Mouse (Mus musculus) urinary bladder, postnatal 14 days (tissue): Measurements from ENCODE around the gene Cpt1a.
A peak's percentile ranks its signal among the peaks of the same experiment; 100 is the strongest.

Experiments
- DNase-seq: peaks from one replicate; pipeline ENCODE4 v3.0.0; 2021; ENCODE audit warnings: low spot score

Cpt1a gene

DNA sequence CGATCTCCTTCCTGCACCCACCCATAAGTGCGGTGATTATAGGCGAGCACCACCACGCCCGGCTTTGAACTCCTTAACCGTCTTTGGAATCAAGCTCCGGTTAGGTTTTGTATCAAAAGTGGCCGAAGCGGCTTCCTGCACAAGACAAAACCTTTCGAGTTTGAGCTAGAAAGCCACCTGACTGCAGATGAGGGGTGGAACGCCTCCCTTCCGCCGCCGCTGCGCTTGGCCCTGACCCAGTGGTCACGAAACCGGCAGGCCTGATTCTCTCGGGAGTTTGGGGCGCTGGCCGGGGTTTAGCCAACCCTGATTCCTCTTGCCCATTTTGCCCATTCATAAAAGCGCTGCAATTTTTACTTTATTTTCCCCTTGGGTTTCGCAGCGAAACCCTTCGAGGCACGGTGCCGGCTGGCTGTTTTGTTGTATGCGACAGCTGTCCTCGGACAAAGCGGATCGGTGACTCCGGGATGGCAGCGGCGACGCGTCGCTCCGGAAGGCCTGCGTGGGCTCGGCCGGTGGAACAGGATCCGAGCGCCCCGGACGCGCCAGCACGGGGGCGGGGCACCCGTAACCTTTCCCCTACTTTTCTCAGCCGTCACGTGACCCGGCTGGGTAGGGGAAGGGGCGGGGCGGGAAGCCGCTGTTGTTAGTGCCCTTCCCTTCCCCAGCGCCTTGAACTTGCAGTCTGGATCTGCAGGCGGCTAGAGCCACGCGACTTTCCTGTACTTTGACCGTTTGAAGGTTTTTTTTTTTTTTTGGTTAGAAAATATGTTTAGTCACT, 3.0 kb downstream of the Cpt1a start:
- DNase-seq = peak; percentile 95

DNA sequence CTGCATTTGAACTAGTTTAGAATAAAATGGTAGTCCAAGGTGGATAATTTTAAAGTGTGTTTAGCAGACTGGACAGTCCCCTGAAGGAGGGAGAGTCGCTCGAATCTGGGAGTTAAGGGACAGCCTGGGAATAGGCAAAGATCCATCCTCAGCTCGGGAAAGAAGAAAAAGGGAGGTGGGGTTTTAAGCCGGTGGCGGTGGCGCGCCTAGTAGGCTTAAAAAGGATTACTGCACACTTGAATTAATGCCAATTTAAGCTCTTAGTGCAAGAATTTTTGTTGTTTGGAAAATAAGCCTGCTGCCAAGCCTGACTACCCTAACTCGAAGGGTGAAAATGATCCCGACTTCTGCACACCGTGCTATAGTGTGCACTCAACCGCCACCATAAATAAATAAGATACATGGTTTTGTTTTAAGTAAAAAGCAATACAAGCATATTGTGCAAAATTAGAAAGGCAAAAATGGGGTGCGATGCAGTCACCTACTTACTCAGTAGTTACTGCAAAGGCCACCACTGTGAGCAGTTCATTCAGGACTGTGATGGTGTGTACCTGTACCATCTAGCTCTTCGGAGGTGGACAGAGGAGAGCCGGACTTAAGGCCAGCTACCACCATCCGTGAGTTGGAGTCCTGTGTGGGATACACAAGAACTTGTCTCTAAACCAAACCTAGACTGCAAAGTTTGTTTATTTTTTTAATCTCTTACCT, 3.8 kb downstream of the Cpt1a start:
- DNase-seq = no peak

DNA sequence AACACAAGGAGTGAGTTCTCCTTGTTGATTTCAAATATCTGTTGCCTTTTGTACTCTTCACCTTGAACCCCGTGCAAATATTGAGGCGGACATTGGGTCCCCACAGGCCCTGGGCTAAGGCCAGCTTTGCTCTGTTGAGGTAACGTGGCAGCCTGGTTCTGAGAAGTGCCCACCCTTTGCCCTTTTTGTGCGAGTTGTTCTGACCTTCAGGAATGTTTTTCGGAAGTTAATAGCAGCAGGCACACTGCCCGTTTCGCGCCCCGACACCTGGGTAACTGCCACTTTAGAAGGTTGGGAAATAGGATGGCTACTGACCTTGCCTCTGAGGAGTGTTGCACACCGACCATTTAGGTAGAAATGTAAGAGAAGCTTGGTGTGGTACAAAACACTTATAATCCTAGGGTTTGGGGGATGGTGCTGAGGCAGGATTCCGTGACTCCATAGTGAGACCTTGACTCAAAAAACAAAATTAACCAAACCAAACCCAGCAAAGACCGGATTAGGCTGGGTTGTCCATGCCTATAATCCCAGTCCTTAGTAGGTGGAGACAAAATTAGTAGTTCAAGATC, 4.4 kb downstream of the Cpt1a start:
- no peak for DNase-seq

DNA sequence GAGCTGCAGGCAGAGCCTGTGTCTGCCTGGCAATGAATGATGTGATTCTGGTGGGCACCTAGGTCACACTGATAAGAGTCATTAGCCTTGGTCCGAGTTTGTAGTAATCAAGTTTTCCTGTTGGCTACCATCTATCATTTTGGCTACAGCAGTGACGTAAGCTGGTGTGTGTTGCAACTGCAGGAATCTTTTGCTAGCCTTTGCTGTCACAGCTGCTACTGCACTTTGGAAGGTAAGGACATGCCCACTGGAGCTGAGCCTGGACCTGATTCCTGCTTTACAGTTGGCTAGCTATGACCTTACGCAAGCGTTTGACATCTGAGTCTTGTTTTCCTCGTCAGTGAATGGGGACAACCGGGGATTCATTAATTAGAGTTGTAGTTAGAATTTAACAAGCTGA, 11.1 kb downstream of the Cpt1a start:
- DNase-seq = no peak

DNA sequence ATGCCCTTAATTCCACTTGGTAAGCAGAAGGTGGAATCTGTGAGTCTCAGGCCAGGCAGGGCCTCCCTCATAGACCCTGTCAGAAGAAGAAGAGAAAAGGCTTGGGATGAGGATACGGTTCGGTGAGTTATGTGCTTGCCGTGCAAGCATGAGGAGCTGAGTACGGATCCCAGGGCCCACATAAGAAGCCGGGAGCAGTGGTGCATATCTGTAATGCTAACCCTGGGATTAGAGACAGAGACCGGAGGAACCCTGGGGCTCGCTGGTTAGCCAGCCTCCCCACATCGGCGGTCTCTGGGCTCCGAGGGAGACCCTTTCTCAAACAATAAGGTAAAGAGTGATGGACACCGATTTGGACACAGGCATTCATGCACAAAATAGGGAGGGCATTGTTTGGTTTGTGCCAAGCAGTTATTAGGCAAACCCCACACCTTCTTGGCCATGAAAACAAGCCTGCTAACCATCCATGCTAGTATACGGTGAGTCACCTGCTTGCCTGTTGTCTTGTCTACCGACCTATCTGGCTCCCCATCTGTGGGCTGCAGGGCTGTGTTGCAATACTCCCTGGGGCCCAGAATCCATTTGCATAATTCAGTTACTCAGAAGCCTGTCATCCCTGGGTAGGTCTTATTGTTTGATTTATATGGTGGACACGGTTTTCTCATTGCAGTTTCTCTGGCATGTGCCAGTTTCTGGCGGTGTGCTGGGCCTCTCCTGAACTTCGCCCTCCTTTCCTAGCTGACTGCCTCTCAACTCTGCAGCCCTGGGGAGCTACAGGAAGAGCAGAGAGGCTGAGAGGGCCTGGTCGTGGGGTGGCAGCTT, 11.8 kb downstream of the Cpt1a start:
- peak; percentile 76 for DNase-seq

DNA sequence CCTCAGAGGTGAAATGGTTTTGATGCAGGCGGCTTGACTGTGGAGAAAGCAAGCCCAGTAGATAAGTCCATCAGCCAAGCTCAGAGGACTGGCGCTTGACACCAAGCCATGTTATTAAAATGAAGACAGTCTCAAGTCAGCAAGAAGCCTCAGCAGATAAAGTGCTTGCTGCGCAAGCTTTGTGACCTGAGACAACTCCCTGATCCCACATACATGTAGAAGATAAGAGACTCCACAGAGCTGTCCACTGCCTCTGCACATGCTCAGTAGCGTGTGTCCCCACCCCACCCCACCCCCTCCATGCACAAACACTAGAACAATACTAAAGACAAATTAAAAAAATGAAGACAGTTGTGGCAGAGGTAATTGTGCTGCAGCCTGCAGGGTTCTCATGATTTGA, 12.4 kb downstream of the Cpt1a start:
- no peak for DNase-seq

DNA sequence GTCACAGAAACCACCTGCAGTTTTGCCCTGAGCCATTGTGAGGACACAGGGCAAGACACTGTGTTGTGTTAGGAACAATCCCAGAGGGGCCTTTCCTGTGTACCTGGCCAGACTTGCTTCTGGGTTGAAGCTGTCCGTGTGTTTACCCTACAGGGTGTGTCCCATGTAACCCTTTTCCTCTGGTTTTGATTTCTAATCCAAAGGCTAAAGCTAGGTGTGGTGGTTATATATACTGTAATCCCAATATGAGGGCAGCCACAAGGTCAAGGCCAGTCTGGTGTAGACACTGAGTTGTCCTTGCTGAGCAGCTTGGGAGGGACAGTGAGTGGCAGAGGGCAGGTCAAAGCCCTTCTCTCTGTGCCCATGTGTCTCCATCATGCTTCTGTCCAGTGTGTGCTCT, 13.8 kb downstream of the Cpt1a start:
- no peak for DNase-seq

DNA sequence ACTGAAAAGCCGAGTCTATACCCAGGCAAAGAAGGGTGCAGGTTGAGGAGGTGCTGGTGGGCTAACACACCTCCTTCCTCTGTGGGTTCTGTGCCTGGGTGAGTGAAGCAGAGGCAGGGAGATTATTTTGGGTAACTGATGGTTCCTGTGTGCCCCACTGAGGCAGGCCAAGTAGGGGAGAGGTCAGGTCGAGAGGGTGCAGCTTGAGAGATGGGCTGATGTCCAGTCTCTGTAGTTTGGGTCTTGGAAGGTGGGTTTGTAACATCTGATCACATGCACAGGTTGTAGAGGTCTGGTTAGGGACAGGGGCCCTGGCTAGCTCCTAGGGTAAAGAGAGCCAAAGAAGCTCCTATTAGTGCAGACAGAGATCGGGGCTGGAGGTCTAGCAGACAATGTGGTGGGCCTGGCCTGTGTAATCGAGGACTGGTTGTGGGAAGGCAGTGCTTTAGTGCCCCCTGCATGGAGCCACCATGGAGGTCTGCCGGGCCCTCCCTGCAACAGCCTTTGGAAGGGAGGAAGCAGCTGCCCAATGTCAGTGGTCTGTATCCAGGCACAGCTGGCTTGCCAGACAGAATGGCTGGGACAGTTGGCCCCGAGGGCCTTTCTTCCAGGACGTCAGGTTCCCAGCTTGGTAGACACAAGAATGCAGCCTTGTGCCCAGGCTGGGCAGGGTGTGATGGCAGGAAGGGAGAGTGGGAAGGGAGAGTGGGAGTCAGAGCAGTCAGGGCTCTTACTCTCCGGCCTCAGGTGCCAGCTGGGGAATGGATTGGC, 14.5 kb downstream of the Cpt1a start:
- DNase-seq = no peak

DNA sequence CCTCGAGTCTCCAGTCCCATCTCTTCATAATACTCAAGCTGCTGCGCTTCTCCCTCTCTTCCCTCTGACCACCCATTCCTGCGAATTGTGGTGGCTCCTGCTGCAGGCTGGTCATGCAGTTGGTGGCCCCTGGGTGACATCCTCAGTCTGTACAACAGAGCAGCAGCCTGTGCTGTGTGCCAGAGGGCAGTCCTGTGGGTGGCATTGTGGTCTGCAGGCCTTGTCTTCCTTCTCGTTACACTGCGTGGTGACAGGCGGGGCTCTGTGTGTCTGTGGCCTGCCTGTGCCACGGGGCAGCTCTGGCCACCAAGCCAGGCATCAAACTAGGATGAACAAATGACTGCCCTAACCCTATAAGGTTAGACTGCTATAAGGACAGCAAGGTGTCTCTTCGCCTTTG, 17.1 kb downstream of the Cpt1a start:
- no peak for DNase-seq

DNA sequence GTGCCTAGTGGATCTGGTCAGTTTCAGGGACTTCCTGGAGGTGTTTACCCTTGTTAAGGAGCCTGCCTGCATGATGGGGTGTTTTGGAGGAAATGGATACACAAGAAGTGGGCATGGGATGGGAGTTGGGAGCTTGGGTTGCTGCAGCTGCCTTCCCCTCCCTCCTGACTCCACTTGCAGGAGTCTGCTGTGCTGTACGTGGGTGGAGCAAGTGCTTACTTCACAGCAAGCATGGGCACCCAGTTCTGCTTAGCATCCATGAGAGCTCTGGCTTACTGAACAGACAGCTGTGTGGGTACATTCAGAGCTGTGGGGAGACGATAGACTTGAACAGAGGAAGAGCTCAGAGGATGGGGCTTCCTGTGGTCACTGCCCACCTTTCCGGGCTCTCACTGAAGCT, 18.9 kb downstream of the Cpt1a start:
- no peak for DNase-seq

DNA sequence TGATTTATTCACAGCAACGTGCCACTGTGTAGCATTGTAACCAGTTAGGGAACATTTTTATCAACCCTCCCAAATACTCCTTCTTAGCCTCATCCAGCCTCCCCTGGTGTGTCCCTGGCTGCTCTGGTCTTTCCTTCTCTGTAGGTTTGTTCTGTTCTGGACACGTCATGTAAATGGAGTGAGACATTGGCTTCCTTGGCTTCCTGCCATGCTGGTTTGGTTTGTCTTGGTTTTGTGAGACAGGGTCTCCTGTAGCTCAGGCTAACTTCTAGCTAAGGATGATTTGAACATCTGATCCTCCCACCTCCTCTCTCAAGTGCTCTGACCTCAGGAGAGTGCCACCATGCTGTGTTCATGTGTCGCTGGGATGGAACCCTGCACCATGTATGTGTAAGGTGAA, 21.8 kb downstream of the Cpt1a start:
- DNase-seq = no peak

DNA sequence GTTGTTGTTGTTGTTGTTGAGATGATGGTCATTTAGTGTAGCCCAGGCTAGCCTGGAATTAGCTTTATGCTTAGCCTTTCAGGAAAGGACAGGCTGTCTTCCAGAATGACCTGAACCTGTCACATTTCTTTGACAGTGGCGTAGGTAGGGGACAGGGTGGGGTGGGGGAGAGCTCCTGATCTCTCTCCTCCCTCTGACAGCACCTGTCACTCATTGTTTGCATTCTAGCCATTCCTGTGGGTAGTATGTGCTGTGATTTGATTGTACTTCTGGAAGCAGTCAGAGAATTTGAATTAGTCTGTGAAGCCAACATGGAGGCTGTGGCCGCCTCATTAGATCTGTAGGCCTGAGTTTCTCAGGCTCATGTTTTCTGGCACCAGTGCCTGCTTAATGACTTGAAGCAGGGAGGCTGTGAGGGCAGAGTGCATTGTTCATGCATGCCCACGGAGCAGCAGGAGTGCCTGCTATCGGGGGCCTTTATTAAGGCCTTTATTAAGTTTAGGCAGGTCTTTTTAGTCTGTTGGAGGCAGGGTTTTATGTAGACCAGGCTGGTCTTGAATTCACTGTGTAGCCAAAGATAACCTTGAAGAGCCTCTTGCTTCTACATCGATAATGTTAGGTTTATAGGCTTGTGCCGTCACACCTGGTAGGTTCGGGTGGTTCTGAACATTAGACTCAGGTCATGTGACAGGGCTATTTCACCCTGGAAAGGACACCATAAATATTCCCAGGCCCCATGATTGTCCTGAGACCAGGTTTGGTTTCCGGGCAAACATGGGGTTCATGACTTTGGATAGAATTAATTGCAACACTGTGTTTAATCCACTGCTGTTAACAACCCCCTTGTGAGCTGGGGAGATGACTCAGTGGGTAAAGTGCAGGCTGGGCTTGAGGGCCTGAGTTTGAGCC, 22.8 kb downstream of the Cpt1a start:
- no peak for DNase-seq

DNA sequence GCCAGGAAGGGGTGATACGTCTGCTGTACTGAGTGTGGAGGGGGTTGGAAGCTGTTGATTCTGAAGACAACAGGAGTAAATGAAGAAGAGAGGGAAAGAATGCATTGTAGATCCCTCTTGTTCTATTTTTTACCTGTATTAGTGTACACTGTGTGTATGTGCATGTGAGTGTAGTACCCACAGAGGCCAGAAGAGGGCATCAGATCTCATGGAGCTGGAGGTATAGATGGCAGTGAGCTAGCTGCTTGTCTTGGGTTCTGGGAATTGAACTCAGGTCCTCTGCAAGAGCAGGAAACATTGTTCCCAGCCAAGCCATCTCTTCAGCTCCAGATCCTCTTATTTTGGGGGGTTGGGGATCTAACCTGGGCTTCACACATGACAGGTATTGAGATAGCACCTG, 25.6 kb downstream of the Cpt1a start:
- no peak for DNase-seq

DNA sequence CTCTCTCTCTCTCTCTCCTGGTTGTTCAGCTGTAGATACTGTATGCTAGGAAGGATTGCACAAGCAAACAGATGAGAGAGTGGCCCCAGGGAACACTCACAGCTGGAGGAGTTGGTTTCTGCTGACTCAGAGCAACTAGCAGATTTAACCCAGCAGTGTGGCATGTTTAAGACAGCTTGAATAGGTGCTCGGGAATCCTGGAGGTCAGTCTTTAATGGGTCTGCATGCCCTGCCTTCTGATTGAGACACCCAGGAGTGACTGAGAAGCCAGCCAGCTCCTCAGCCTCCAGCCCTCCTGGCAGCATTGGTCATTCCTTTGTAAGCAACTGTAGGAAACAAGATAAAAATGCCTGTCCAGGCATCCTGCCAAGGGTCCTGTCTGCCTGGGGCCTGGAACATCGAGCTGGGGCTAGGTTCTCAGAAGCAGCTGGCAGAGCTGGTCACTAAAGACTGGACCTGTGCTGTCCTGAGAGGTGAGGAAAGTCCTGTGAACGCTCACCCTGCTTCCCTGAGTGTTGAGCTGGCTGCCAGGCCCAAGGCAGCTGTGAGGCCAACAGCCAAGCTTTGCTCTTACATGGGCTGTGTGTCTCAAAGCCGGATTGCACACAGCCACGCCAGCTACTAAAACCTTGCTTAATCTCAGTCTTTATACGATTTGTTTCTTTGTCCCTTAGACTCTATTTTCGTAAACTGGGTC, 31.4 kb downstream of the Cpt1a start:
- peak; percentile 75 for DNase-seq

DNA sequence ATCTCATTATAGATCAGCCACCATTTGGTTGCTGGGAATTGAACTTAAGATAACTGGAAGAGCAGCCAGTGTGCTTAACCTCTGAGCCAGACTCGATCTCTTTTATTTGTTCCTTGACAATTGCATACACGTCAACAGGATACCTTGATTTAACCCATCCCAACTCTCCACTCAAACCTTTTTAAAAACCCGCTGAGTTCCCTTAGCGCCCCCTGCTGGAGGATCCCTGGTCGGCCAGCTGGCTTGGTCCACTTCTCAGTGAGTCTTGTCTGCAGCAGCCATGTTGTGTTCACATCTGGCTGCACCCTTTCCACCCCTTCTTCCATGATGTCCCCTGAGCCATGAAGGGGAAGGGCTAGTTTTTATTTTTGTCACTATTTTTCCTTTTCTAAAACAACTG, 33.0 kb downstream of the Cpt1a start:
- DNase-seq = no peak

DNA sequence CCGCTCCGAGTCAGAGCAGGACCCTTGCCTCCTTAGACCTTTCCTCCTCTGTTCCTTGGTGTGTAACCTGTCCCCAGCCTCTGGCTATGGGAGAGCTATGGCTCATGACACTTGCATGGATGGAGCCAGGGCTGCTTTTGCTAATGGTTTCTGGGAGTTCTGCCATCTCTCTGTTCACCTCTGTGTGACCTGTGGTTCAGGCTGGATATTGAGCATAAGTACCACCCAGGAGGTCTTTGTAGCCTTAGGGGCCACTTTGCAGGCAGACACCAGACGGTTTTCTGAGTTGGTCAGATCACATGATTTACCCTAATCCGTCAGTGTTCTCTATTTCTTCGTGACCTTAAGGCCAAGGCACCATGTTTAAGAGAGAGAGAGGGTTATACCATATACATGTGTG, 34.4 kb downstream of the Cpt1a start:
- DNase-seq = no peak

DNA sequence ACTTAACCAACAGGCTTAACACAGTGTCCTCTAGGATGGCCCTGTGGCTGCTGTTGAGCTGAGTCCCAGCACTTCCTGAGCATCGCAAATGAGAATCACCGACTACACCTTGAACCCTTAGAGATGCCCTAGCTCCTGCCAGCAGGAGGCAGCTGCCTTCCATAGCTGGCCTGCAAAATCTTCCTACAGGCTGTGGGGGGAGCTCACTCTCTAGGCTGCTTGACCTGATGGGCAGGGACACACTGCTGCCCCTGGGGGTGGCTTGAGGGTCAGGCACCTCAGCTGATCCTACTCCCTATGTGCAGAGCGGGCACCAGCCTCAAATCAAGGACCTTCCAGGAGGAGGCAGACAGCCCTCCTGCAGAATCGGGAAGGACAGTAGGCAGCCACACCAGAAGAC, 35.5 kb downstream of the Cpt1a start:
- no peak for DNase-seq

DNA sequence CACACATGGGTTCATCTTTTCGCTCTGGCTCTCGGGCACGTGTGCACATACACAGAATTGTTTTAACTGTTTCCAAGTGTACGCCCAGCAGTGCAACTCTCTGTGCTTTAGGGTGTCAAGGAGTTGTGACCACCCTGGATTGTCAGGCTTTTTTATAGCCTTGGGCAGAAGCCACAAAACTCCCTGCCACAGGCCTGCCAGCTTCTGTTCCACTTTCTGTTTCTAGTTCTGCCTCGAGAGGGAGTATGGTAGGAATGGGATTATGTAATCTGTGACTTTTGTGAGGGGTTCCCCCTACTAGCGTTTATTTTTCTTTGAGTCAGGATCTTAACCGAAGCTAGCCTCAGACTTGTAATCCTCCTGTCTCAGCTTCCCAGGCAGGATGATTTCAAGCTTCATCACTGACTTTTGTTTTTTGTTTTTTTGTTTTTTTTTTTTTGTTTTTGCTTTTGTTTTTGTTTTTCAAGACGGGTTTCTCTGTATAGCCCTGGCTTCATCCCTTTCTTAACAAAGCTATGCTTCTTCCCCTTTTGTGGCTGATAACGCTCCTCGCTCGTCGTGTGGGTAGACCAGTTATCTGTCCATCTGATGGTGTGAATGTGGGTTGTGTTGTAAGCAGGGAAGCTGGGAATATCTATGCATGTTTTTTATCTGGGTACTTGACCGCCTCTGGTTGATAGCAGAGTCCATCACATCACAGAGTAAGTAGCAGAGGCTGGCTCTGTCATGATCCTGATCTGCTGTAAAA, 37.9 kb downstream of the Cpt1a start:
- DNase-seq = no peak

DNA sequence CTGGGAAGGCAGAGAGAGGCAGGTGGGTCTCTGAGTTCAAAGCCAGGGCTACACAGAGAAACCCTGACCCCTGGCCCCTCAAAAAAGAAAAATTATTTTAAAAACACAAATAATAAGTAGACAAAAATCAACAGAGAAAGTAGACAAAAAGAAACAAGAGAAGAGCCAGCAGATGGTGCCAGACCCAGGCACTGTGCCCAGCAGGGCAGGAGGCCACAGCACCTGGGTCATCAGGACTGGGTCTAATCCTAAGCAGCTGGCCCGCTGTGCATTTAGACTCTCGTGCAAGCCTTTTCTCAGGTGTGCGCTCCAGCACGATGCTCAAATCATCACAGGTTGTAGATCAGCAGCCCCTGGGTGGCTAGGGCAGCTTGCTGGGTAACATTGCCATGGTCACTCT, 41.4 kb downstream of the Cpt1a start:
- no peak for DNase-seq
